Comparison of ENCODE assay signal across 8 mouse cellular contexts in genomic region chr16:30821191-30821910, GRCm38 (mm10).
A peak's percentile ranks its signal among the peaks of the same experiment; 100 is the strongest.
DNase-seq lines count a peak whose midpoint lies in the region; ATAC-seq and TF ChIP-seq lines count a peak whose summit lies in the region.

No protein-coding gene starts in this region.

- no peak for DNase-seq in left cerebral cortex, adult 2 months (ENCODE audit: extremely low spot score in 1 of 2, low spot score in 2 of 2)
- no peak for DNase-seq in left cerebral cortex, postnatal 36 days (ENCODE audit: low spot score in 2 of 2)
- peak; percentile 74 to 83 for DNase-seq in heart, postnatal 14 days
- peak; percentile 81 to 83 for DNase-seq in kidney, postnatal 36 days
- DNase-seq in lung, postnatal 4 days: peak; percentile 81 to 87

- intact Hi-C loops in left cerebral cortex, adult 2 months (cut with DNase I): no loop called here
- intact Hi-C loops in left cerebral cortex, postnatal 36 days (cut with DNase I): no loop called here
- intact Hi-C loops in heart, postnatal 14 days (cut with DNase I): loop anchor here (2.0 kb wide), 1 partner anchor 221 kb away; no protein-coding TSS in a partner anchor

- H3K27me3 ChIP-seq in forebrain, embryonic 12.5 days: 0 out of 2 replicates have a peak, but pooled peaks cover 4% of the 10 kb centered on the region
- no peaks in the 10 kb centered on the region for H3K27me3 ChIP-seq in stomach, embryonic 16.5 days (ENCODE audit: control insufficient read depth, insufficient read depth, low read length)

- TF ChIP-seq CTCF in left cerebral cortex, adult 2 months (IDR thresholded peaks at IDR 0.05): no peak

- H3K9ac ChIP-seq in forebrain, embryonic 12.5 days: no peak overlapping the region
- peak overlapping the region; percentile 51; the same call in 1 of the 2 replicates for H3K9ac ChIP-seq in stomach, embryonic 16.5 days (ENCODE audit: low read length)

- peak overlapping the region; percentile 16; the same call in 1 of the 2 replicates for H3K27ac ChIP-seq in left cerebral cortex, adult 2 months
- H3K27ac ChIP-seq in forebrain, embryonic 12.5 days: no peak overlapping the region
- H3K27ac ChIP-seq in stomach, embryonic 16.5 days (ENCODE audit: low read length): peak overlapping the region; percentile 66

- no peaks in the 10 kb centered on the region for H3K9me3 ChIP-seq in forebrain, embryonic 12.5 days
- H3K9me3 ChIP-seq in stomach, embryonic 16.5 days (replicated peaks; ENCODE audit: control insufficient read depth, low read length): no peaks in the 10 kb centered on the region

- WGBS in forebrain, embryonic 12.5 days: 18% methylated on average over 17 of the region's 17 CpGs
- 8% methylated on average over 17 of the region's 17 CpGs for WGBS in stomach, embryonic 16.5 days

- no peak for ATAC-seq in forebrain, embryonic 12.5 days (ENCODE audit: low FRiP score)
- peak; percentile 81; the same call in 1 of the 2 replicates for ATAC-seq in stomach, embryonic 16.5 days (ENCODE audit: insufficient read depth, low FRiP score)
- no peak for ATAC-seq in cerebellum, adult (ENCODE audit: insufficient number of reproducible peaks, low FRiP score, low TSS enrichment)

- peak overlapping the region; percentile 10; the same call in 1 of the 2 replicates for H3K4me3 ChIP-seq in left cerebral cortex, adult 2 months
- no peak overlapping the region; the same call in 1 of the 2 replicates for H3K4me3 ChIP-seq in forebrain, embryonic 12.5 days (replicated peaks)
- peak overlapping the region; percentile 13 for H3K4me3 ChIP-seq in stomach, embryonic 16.5 days (replicated peaks; ENCODE audit: low read length)

- no peaks in the 10 kb centered on the region for H3K36me3 ChIP-seq in forebrain, embryonic 12.5 days (replicated peaks)
- H3K36me3 ChIP-seq in stomach, embryonic 16.5 days (ENCODE audit: control insufficient read depth, insufficient read depth, low read length): no peaks in the 10 kb centered on the region

- H3K4me2 ChIP-seq in forebrain, embryonic 12.5 days: peak overlapping the region; percentile 42
- H3K4me2 ChIP-seq in stomach, embryonic 16.5 days (ENCODE audit: low read depth, low read length): peak overlapping the region; percentile 49

- H3K4me1 ChIP-seq in forebrain, embryonic 12.5 days: peaks cover 13% of the 10 kb centered on the region
- H3K4me1 ChIP-seq in stomach, embryonic 16.5 days (ENCODE audit: control insufficient read depth, insufficient read depth, low read length): peaks cover 27% of the 10 kb centered on the region

Comparison
In these comparisons a context has a peak if more than half of its experiments do, and no peak if none do; other contexts are left out.
1. DNase-seq: peak in heart, postnatal 14 days (2 of 2), kidney, postnatal 36 days (2 of 2) and lung, postnatal 4 days (2 of 2); none in left cerebral cortex, adult 2 months (0 of 2) and left cerebral cortex, postnatal 36 days (0 of 2).